Mouse (Mus musculus) ES-Bruce4 (cell line): Measurements from ENCODE around the gene Pak4. TPM values are rescaled to one million over a fixed set of nuclear protein-coding genes. Genes with fewer than 3 reads are reported as not detected.
A peak's percentile ranks its signal among the peaks of the same experiment; 100 is the strongest.

Experiments used
- H3K27ac ChIP-seq: 2 replicates; pipeline ENCODE4 v1.5.1; 2012; ENCODE audit warnings: low read length, inconsistent platforms; ENCODE audit not compliant: insufficient read depth
- H3K27me3 ChIP-seq: 2 replicates; pipeline ENCODE4 v1.6.1; 2012; ENCODE audit warnings: mild to moderate bottlenecking, low read length, inconsistent platforms; ENCODE audit not compliant: control insufficient read depth, poor library complexity, insufficient read depth, severe bottlenecking
- H3K36me3 ChIP-seq: 2 replicates; pipeline ENCODE4 v1.6.1; 2012; ENCODE audit warnings: inconsistent platforms, mild to moderate bottlenecking, low read length, moderate library complexity; ENCODE audit not compliant: control insufficient read depth, poor library complexity, insufficient read depth, severe bottlenecking
- H3K4me1 ChIP-seq: one replicate; pipeline ENCODE4 v1.8.1; 2011; ENCODE audit warnings: low read length; ENCODE audit not compliant: control insufficient read depth, insufficient read depth
- H3K4me3 ChIP-seq: 2 replicates; pipeline ENCODE4 v1.5.1; 2011; ENCODE audit warnings: low read depth, mild to moderate bottlenecking, low read length
- H3K9ac ChIP-seq: 2 replicates; pipeline ENCODE4 v1.6.1; 2012; ENCODE audit warnings: low read depth, mild to moderate bottlenecking, inconsistent platforms; ENCODE audit not compliant: poor library complexity, severe bottlenecking
- H3K9me3 ChIP-seq: replicated peaks from 2 replicates; pipeline ENCODE4 v1.6.1; 2012; ENCODE audit warnings: mild to moderate bottlenecking, low read length, inconsistent platforms; ENCODE audit not compliant: control insufficient read depth, poor library complexity, insufficient read depth, severe bottlenecking
- CTCF ChIP-seq: IDR thresholded peaks from one replicate; pipeline ENCODE4 v1.8.1; 2011; ENCODE audit warnings: low read depth, low read length
- EP300 ChIP-seq: IDR thresholded peaks from 2 replicates; pipeline ENCODE4 v1.6.1; 2011; ENCODE audit warnings: low read depth, low read length; ENCODE audit not compliant: insufficient read depth
- POLR2A ChIP-seq: IDR thresholded peaks from one replicate; pipeline ENCODE4 v1.8.1; 2011; ENCODE audit warnings: low read length; ENCODE audit not compliant: insufficient read depth
- polyA plus RNA-seq: library from polyadenylated mRNA; stranded (reverse); fragments of >200 nt; gene quantifications from 2 replicates; pipeline ENCODE4 v1.2.4, GENCODE M21; 2011; ENCODE audit warnings: low read depth; ENCODE audit not compliant: missing spikeins, insufficient read depth, insufficient read length

Gene Pak4
- 64.4 and 75.1 TPM in 2 replicates for polyA plus RNA-seq

- peaks cover 21% of the 10 kb centered on the region for H3K4me1 ChIP-seq
- no peaks in the 10 kb centered on the region for H3K27me3 ChIP-seq
- peak within 1 kb of the TSS; percentile 77 for H3K4me3 ChIP-seq
- TF ChIP-seq CTCF, result no peak
- TF ChIP-seq EP300, result no peak
- no peak for TF ChIP-seq POLR2A
- no peaks in the 10 kb centered on the region for H3K36me3 ChIP-seq
- H3K9ac ChIP-seq, result peak within 1 kb of the TSS; percentile 85
- H3K27ac ChIP-seq, result peak within 1 kb of the TSS; percentile 85
- no peaks in the 10 kb centered on the region for H3K9me3 ChIP-seq
Observed at GRCm38 (mm10) chr7:28597642-28598446, at the start of gene Pak4, which contains the start of gene Samd4b. Pak4 (minus strand) TSS chr7:28598185. Samd4b (minus strand) TSS chr7:28598144.

- Histone ChIP-seq H3K27me3 (no peaks in the 10 kb centered on the region), H3K27ac (no peak overlapping the region), H3K36me3 (no peaks in the 10 kb centered on the region), H3K4me1 (no peaks in the 10 kb centered on the region), H3K4me3 (no peak overlapping the region), H3K9ac (no peak overlapping the region), H3K9me3 (no peaks in the 10 kb centered on the region)
- TF ChIP-seq CTCF, result peak; percentile 69
- no peak for TF ChIP-seq POLR2A
Observed at GRCm38 (mm10) chr7:28647016-28647415, 49.0 kb upstream of the Pak4 start.

GRCm38 (mm10) chr7:28645947-28646475 lies 48.0 kb upstream of the Pak4 start:
- Histone ChIP-seq H3K9me3 (no peaks in the 10 kb centered on the region), H3K36me3 (no peaks in the 10 kb centered on the region), H3K27ac (no peak overlapping the region), H3K4me3 (no peak overlapping the region), H3K4me1 (no peaks in the 10 kb centered on the region), H3K9ac (no peak overlapping the region), H3K27me3 (no peaks in the 10 kb centered on the region)
- TF ChIP-seq POLR2A, result no peak
- no peak for TF ChIP-seq CTCF
- TF ChIP-seq EP300, result no peak

- TF ChIP-seq POLR2A (no peak), CTCF (no peak), EP300 (0 out of 2 replicates have a peak, but pooled peaks have one; percentile 19)
- Histone ChIP-seq H3K9ac (no peak overlapping the region), H3K4me3 (no peak overlapping the region), H3K27me3 (no peaks in the 10 kb centered on the region), H3K27ac (no peak overlapping the region), H3K4me1 (no peaks in the 10 kb centered on the region), H3K9me3 (no peaks in the 10 kb centered on the region), H3K36me3 (no peaks in the 10 kb centered on the region)
Observed at GRCm38 (mm10) chr7:28645366-28645765, 47.4 kb upstream of the Pak4 start.

- Histone ChIP-seq H3K27ac (no peak overlapping the region), H3K9ac (no peak overlapping the region), H3K4me3 (no peak overlapping the region), H3K9me3 (no peaks in the 10 kb centered on the region), H3K36me3 (no peaks in the 10 kb centered on the region), H3K4me1 (peaks cover 1% of the 10 kb centered on the region), H3K27me3 (no peaks in the 10 kb centered on the region)
- TF ChIP-seq CTCF, result no peak
- no peak for TF ChIP-seq EP300
- TF ChIP-seq POLR2A, result no peak
Observed at GRCm38 (mm10) chr7:28641546-28641945, 43.6 kb upstream of the Pak4 start.

- Histone ChIP-seq H3K27ac (no peak overlapping the region), H3K9me3 (no peaks in the 10 kb centered on the region), H3K4me3 (no peak overlapping the region), H3K4me1 (peaks cover 1% of the 10 kb centered on the region), H3K27me3 (no peaks in the 10 kb centered on the region), H3K9ac (no peak overlapping the region), H3K36me3 (no peaks in the 10 kb centered on the region)
- TF ChIP-seq CTCF, result no peak
- TF ChIP-seq POLR2A, result no peak
- no peak for TF ChIP-seq EP300
Observed at GRCm38 (mm10) chr7:28637511-28637910, 39.5 kb upstream of the Pak4 start.
